Mouse (Mus musculus) megakaryocyte, embryonic 14.5 days (primary cell): Measurements from ENCODE around the gene Ulk2. TPM values are rescaled to one million over a fixed set of nuclear protein-coding genes. Genes with fewer than 3 reads are reported as not detected.

Experiments
- H3K27me3 ChIP-seq: replicated peaks from 2 replicates; pipeline ENCODE3; 2012; ENCODE audit warnings: inconsistent platforms
- H3K36me3 ChIP-seq: replicated peaks from 2 replicates; pipeline ENCODE3; 2012; ENCODE audit warnings: low read length, inconsistent platforms, mixed read lengths
- H3K4me1 ChIP-seq: 2 replicates; pipeline ENCODE4 v1.6.1; 2012; ENCODE audit warnings: inconsistent platforms
- H3K4me3 ChIP-seq: replicated peaks from 2 replicates; pipeline ENCODE3; 2012; ENCODE audit warnings: moderate library complexity, mild to moderate bottlenecking, inconsistent platforms
- H3K9me3 ChIP-seq: 2 replicates; pipeline ENCODE4 v1.6.1; 2012; ENCODE audit warnings: inconsistent platforms
- FLI1 ChIP-seq: IDR thresholded peaks from 2 replicates; pipeline ENCODE4 v1.6.1; 2012; ENCODE audit warnings: low read length, inconsistent platforms, mixed read lengths
- GATA1 ChIP-seq: IDR thresholded peaks from 3 replicates; pipeline ENCODE4 v1.6.1; 2012; ENCODE audit warnings: mixed read lengths, low read length, inconsistent platforms, borderline replicate concordance
- polyA plus RNA-seq: library from polyadenylated mRNA; stranded (reverse); fragments of >175 nt; gene quantifications from 2 replicates; pipeline ENCODE4 v1.2.3, GENCODE M21; 2012; ENCODE audit warnings: low replicate concordance; ENCODE audit not compliant: insufficient read depth

The Ulk2 gene
- polyA plus RNA-seq, 1 experiment = 4.2 TPM

GRCm38 (mm10) chr11:61761584-61762407 lies 93.1 kb downstream of the Ulk2 start, which contains the start of gene Prpsap2:
Gene Prpsap2, minus strand, starts transcription at chr11:61762088.
- H3K9me3 ChIP-seq = no peaks in the 10 kb centered on the region
- TF ChIP-seq GATA1 (no peak), FLI1 (no peak)
- H3K27me3 ChIP-seq = peaks cover 7% of the 10 kb centered on the region
- H3K4me1 ChIP-seq = peaks cover 49% of the 10 kb centered on the region
- H3K4me3 ChIP-seq = peak within 1 kb of the TSS; percentile 92
- peaks cover 16% of the 10 kb centered on the region for H3K36me3 ChIP-seq

- Histone ChIP-seq H3K4me3 (peak overlapping the region; percentile 92), H3K9me3 (no peaks in the 10 kb centered on the region), H3K4me1 (peaks cover 48% of the 10 kb centered on the region), H3K36me3 (peaks cover 26% of the 10 kb centered on the region), H3K27me3 (peaks cover 3% of the 10 kb centered on the region)
- no peak for TF ChIP-seq FLI1
- no peak for TF ChIP-seq GATA1
Observed at GRCm38 (mm10) chr11:61760518-61760917, 94.4 kb downstream of the Ulk2 start.

- TF ChIP-seq FLI1 = no peak
- TF ChIP-seq GATA1 = no peak
- Histone ChIP-seq H3K9me3 (no peaks in the 10 kb centered on the region), H3K4me3 (no peak overlapping the region), H3K4me1 (peaks cover 51% of the 10 kb centered on the region), H3K27me3 (no peaks in the 10 kb centered on the region), H3K36me3 (peaks cover 56% of the 10 kb centered on the region)
Observed at GRCm38 (mm10) chr11:61757151-61757550, 97.7 kb downstream of the Ulk2 start.

- Histone ChIP-seq H3K27me3 (no peaks in the 10 kb centered on the region), H3K36me3 (peaks cover 88% of the 10 kb centered on the region), H3K4me1 (peaks cover 7% of the 10 kb centered on the region), H3K4me3 (no peak overlapping the region), H3K9me3 (no peaks in the 10 kb centered on the region)
- TF ChIP-seq FLI1 = no peak
- no peak for TF ChIP-seq GATA1
Observed at GRCm38 (mm10) chr11:61751612-61752011, 103.3 kb downstream of the Ulk2 start.

GRCm38 (mm10) chr11:61747161-61747560 lies 107.7 kb downstream of the Ulk2 start:
- Histone ChIP-seq H3K4me3 (no peak overlapping the region), H3K27me3 (no peaks in the 10 kb centered on the region), H3K4me1 (peaks cover 5% of the 10 kb centered on the region), H3K9me3 (no peaks in the 10 kb centered on the region), H3K36me3 (peaks cover 90% of the 10 kb centered on the region)
- TF ChIP-seq FLI1 = no peak
- TF ChIP-seq GATA1 = no peak

GRCm38 (mm10) chr11:61745781-61746180 lies 109.1 kb downstream of the Ulk2 start:
- Histone ChIP-seq H3K4me1 (peaks cover 5% of the 10 kb centered on the region), H3K9me3 (no peaks in the 10 kb centered on the region), H3K27me3 (no peaks in the 10 kb centered on the region), H3K36me3 (peaks cover 89% of the 10 kb centered on the region), H3K4me3 (no peak overlapping the region)
- TF ChIP-seq FLI1 (no peak), GATA1 (no peak)

- no peak for TF ChIP-seq GATA1
- Histone ChIP-seq H3K9me3 (no peaks in the 10 kb centered on the region), H3K4me1 (peaks cover 5% of the 10 kb centered on the region), H3K27me3 (no peaks in the 10 kb centered on the region), H3K4me3 (no peak overlapping the region), H3K36me3 (peaks cover 87% of the 10 kb centered on the region)
Observed at GRCm38 (mm10) chr11:61744460-61744859, 110.4 kb downstream of the Ulk2 start.

GRCm38 (mm10) chr11:61743768-61744167 lies 111.1 kb downstream of the Ulk2 start:
- Histone ChIP-seq H3K4me1 (peaks cover 5% of the 10 kb centered on the region), H3K27me3 (no peaks in the 10 kb centered on the region), H3K9me3 (no peaks in the 10 kb centered on the region), H3K36me3 (peaks cover 89% of the 10 kb centered on the region), H3K4me3 (no peak overlapping the region)
- no peak for TF ChIP-seq GATA1
- TF ChIP-seq FLI1 = no peak

- TF ChIP-seq FLI1 (no peak), GATA1 (no peak)
- peaks cover 90% of the 10 kb centered on the region for H3K36me3 ChIP-seq
Observed at GRCm38 (mm10) chr11:61740500-61740899, 114.4 kb downstream of the Ulk2 start.

GRCm38 (mm10) chr11:61737290-61737689 lies 117.6 kb downstream of the Ulk2 start:
- H3K27me3 ChIP-seq = no peaks in the 10 kb centered on the region
- H3K9me3 ChIP-seq = no peaks in the 10 kb centered on the region
- peaks cover 6% of the 10 kb centered on the region; the same call in 1 of the 2 replicates for H3K4me1 ChIP-seq
- TF ChIP-seq FLI1 (no peak), GATA1 (no peak)
- H3K36me3 ChIP-seq = peaks cover 91% of the 10 kb centered on the region
- H3K4me3 ChIP-seq = no peak overlapping the region

More at GRCm38 (mm10) chr11:61740500-61740899, 114.4 kb downstream of the Ulk2 start:
- H3K4me1 ChIP-seq = peaks cover 5% of the 10 kb centered on the region
- H3K9me3 ChIP-seq = no peaks in the 10 kb centered on the region
- H3K27me3 ChIP-seq = no peaks in the 10 kb centered on the region
- no peak overlapping the region for H3K4me3 ChIP-seq

- TF ChIP-seq GATA1 (no peak), FLI1 (no peak)
- H3K4me1 ChIP-seq = peaks cover 23% of the 10 kb centered on the region
- no peak overlapping the region for H3K4me3 ChIP-seq
- H3K27me3 ChIP-seq = no peaks in the 10 kb centered on the region
- H3K36me3 ChIP-seq = peaks cover 84% of the 10 kb centered on the region
- H3K9me3 ChIP-seq = no peaks in the 10 kb centered on the region
Observed at GRCm38 (mm10) chr11:61732672-61733071, 122.2 kb downstream of the Ulk2 start.
